Mouse (Mus musculus): Measurements from ENCODE around the gene Nid2.

The Nid2 gene

GRCm38 (mm10) chr14:19751025-19751771, at the start of gene Nid2:
Nid2 (plus strand) TSS chr14:19751265.
- DNase-seq = no peak

GRCm38 (mm10) chr14:19701546-19701945, 49.5 kb upstream of the Nid2 start:
- no peak for DNase-seq

- peak; percentile 19 for DNase-seq
Observed at GRCm38 (mm10) chr14:19705649-19706048, 45.4 kb upstream of the Nid2 start.

GRCm38 (mm10) chr14:19706454-19706853, 44.6 kb upstream of the Nid2 start:
- DNase-seq = peak; percentile 42

DNA sequence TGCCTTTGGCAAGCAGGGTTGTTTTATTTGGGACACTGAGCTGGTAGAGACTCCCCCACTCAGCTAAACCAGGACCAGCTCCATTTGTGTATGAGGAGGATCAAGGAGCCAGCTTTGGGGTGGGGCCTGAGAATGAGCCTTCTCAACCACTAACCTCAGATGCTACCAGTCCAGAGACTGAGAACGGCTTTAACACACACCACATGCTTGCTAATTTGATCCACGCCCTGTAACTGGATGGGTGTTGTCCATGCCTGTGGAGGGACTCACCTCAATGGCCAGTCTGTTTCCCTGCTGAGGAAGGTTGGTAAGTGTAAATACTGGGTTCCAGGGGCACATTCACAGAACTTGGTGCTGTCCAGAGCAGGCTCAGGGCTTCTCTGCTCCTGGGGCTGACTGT, 44.1 kb upstream of the Nid2 start:
- no peak for DNase-seq

- DNase-seq = no peak
Observed at GRCm38 (mm10) chr14:19707721-19708507, 43.2 kb upstream of the Nid2 start.

DNA sequence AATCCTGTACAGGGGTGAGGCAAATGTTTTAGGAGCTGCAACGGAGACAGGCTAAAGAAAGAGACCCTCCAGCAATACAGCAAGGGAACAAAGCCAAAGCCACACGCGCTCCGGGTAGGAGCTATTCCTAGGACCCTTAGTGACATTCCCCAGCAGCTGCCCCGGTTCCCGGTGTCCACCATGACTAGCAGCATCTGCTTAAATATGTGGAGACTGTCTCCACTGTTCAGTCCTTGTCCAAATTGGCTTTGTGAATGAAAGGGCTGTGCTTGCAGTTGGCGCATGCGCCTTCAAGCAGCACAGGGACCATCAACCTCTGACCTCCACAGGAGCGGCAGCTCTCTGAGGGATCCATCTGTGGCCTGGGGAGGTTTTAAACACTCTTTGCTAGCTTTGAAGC, 41.9 kb upstream of the Nid2 start:
- DNase-seq = no peak

GRCm38 (mm10) chr14:19711771-19712170, 39.3 kb upstream of the Nid2 start:
- DNase-seq = no peak

DNA sequence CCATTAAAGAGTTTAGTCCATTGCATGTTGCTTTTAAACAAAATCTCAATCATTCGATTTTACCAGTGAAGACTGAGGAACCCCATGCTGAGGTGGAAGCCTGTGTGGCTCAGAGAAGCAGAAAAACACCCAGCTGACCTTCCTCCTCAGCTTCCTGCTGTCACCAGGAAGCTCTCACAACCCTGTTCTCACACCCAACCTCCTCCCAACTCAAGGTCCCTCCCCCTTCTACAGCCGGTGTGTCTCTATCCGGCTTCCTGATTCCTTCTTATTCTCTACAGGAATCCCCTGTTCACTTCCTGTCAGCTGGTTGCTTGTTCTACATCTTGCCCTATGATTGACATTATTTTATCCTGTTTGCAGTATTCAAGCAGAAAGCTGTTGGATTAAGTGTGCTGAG, 38.0 kb upstream of the Nid2 start:
- DNase-seq = no peak

GRCm38 (mm10) chr14:19719077-19719476, 32.0 kb upstream of the Nid2 start:
- no peak for DNase-seq

- DNase-seq = no peak
Observed at GRCm38 (mm10) chr14:19720044-19720611, 30.9 kb upstream of the Nid2 start.

DNA sequence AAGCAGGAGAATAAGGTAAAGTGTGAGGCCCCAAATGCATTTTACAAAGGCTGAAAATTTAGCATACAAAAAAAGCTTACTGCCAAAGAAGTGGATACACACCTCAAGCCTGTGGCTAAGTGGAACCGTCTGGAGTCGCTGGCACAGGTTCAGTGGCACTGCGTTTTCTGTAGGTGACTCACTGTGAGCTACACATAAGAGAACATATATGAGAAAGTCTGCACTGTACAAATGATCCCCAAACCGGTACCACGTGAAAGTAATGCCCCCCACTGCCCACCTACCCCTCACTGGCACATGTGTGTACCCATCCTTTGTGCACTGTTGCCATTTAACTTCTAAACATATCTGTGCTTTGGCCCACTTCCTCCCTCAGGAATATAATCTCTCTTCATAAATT, 22.8 kb upstream of the Nid2 start:
- no peak for DNase-seq

- no peak for DNase-seq
Observed at GRCm38 (mm10) chr14:19728737-19729136, 22.3 kb upstream of the Nid2 start.

DNA sequence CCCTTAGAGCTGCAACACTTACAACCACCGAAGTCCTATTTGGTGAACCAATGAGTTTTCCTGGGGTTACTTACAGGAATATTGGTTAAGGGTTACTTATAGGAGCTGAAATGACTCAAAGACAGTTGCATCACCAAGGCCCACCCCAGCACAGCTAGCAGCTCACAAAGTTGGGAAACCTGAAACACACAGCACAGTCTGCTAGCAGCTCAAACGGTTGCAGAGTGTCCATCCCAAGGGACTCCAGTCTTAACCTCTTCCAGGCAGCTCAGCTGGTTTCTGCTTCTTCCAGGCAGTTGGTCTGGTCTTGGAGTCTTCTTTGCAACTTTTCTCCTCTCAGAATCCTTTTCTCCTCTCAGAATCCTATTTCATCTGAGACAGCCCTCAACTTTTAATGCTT, 19.0 kb upstream of the Nid2 start:
- no peak for DNase-seq

- no peak for DNase-seq
Observed at GRCm38 (mm10) chr14:19733490-19734282, 17.4 kb upstream of the Nid2 start.

DNA sequence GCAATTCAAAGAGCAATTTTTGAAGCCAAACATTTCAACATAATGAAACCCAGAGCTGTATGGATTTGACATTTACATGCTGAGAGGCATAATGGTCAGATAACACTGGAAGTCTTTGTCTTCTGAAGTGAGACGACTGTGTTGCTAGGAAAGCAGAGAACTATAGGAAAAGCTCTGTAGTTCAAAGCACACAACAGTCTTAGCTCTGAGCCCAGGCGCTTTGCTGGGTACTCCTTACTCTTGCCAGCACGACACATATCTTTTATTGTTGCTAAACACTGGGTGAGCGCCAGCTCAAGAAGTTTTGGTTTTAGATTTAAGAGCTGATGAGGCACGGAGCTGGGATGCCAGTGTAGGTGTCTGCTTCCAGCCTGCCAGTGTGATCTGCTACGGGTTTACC, 15.8 kb upstream of the Nid2 start:
- DNase-seq = no peak

- DNase-seq = no peak
Observed at GRCm38 (mm10) chr14:19737568-19737967, 13.5 kb upstream of the Nid2 start.

DNA sequence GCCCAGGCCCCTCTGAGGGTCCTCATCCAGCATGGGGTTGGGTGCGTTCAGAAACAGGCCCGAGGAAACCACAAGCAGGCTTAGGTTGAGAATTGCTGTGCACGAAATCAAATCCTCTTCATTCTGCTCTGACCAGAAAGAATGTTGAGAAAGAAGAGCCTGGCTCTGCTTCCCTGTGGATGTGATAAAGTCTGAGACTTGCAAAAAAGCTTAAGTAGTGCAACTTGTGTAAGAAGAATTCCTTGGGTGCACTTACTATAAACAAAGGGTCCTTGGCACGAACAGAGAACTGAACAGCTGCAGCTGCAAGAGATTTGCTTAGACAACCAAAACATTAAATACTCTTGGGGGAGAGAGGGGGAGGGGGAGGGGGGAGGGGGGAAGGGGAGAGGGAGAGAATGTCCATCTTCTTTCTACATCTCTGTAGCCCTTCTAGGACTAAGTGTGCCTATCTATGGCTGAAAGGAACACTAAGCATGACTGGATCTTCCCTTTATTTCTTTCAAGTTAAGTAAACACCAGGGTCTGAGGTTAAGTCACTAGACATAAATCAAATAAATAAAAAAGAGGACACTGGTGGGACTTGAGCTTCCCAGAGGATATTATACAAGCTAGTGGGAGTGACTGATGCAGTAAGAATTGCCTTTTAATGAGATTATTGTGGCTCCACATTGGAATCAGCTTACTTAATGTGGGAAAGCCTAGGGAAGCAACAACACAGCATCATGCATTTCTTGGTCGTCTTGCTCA, 12.8 kb upstream of the Nid2 start:
- DNase-seq = no peak

DNA sequence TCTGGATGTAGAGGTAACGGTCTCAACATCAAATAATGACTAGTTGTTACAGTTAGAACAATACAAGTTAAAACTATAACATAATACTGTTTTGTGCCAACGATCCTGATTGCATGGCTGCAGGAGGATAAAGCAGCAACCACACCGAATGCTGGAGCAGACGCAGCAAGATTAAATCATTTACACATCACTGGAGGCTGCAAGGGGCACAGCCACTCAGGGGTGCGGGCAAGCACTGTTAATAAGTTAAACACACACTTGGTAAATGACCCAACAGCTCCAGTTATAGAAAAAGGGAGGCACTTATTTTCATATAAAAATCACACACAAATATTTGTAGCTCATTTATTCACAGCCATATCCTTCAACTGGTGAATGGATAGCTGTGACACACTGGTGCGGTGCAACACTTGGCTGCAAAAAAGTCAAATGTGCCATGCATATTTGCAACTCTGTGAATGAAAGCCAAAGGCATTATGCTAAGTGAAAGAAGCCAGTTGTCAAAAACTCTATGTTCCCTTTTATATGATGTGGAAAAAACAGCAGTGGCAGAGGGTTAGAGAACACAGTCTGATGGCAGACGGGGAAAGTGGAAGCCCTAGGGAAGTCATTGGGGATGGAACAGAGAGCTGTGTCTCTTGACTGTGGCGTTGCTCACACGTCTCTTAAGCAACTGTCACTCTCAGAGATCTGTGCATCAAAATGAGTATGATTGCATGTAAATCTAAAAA, 11.5 kb upstream of the Nid2 start:
- no peak for DNase-seq

- no peak for DNase-seq
Observed at GRCm38 (mm10) chr14:19740147-19740738, 10.8 kb upstream of the Nid2 start.

DNA sequence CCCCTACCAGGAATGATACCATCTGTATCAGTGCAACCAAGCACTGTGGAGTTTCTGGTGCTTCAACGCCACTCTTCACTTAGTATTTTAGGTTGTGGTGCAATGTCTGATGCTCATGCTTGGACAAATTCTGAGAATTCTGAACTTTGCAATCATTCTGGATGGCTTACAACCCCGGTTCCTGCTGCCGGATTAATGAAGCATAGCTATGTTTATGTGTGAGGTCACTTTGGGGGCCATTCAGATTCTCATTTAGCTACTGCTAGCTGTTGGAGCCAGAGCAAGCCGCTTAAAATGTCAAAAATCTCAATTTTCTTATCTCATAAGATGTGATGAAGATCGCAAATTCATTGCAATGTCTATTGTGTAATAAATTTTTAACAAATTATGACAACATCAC, 6.2 kb upstream of the Nid2 start:
- DNase-seq = no peak

Measured in cerebellum, adult 9-10 months (tissue).